Mouse (Mus musculus): ENCODE data around the gene Klhl36. TPM values are rescaled to one million over a fixed set of nuclear protein-coding genes. Genes with fewer than 3 reads are reported as not detected.

Gene Klhl36
- polyA plus RNA-seq, 1 experiment = 16.9 TPM

DNA sequence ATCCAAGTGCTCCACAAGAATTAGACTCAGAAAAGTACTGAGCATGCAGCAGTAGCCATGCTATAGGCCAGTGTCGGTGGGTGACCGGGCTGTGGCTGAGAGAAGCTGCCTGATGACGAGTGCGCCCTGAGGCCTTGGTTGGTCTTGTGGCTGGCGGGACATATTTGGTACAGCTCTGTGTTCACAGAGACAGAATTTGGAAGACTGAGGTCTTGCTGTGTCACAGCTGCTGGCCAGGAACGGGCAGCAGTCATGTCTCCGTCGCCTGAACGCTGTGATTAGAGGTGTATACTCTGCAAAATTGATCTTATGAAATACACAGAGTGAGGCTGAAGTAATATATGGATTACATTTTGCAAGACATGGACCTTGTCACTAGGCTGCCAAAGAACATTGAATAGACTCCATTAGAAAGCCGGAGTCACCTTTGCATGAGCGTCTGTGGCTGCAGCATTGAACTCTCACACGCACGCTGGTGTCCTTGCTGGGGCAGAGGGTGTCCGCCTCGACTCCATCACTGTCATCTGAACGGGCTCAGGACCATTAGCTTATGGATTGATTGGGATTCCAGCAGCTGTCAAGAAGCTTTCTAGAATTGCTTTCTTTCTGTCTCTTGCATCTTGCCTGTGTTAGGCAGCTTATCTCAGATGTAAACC, 54.3 kb downstream of the Klhl36 start:
- H3K27ac ChIP-seq (ENCODE audit: control insufficient read depth, insufficient read depth, low read depth, low read length) = no peak overlapping the region

DNA sequence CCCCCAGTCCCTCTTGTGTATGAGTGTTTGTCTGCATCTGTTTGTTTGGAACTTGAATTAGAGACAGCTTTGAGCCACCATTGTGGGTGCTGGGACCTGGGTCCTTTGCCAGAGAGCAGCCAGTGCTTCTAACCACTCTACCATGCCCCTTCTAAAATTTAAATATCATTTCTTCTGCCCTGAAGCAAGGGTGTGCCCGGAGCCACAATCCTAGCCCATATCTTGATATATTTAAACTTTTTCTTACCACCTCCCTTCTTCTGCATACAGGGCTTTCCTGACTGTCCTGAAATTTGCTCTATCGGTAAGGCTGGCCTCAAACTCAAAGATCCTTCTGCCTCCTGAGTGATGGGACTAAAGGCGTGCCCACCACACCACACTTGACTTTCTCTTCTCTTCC, 55.3 kb downstream of the Klhl36 start:
- no peak overlapping the region for H3K4me3 ChIP-seq (ENCODE audit: control insufficient read depth, low read depth, low read length)
- H3K36me3 ChIP-seq (ENCODE audit: control insufficient read depth, insufficient read depth, low read length) = no peaks in the 10 kb centered on the region
- H3K27ac ChIP-seq (ENCODE audit: control insufficient read depth, insufficient read depth, low read depth, low read length) = no peak overlapping the region
- TF ChIP-seq POLR2A (IDR thresholded peaks at IDR 0.05; ENCODE audit: control insufficient read depth, low read depth, low read length) (no peak), CTCF (IDR thresholded peaks at IDR 0.05; ENCODE audit: control insufficient read depth, insufficient read depth, insufficient replicate concordance, low read depth, low read length) (no peak)
- no peaks in the 10 kb centered on the region; the same call in 1 of the 2 replicates for H3K4me1 ChIP-seq (ENCODE audit: control insufficient read depth, insufficient read depth, low read length)
- no peaks in the 10 kb centered on the region for H3K27me3 ChIP-seq (ENCODE audit: control insufficient read depth, insufficient read depth, low read length)

More for the DNA sequence above, 54.3 kb downstream of the Klhl36 start:
- no peaks in the 10 kb centered on the region for H3K36me3 ChIP-seq (ENCODE audit: control insufficient read depth, insufficient read depth, low read length)
- H3K4me1 ChIP-seq (ENCODE audit: control insufficient read depth, insufficient read depth, low read length) = peaks cover 1% of the 10 kb centered on the region
- H3K4me3 ChIP-seq (ENCODE audit: control insufficient read depth, low read depth, low read length) = no peak overlapping the region
- TF ChIP-seq CTCF (IDR thresholded peaks at IDR 0.05; ENCODE audit: control insufficient read depth, insufficient read depth, insufficient replicate concordance, low read depth, low read length) = no peak
- no peak for TF ChIP-seq POLR2A (IDR thresholded peaks at IDR 0.05; ENCODE audit: control insufficient read depth, low read depth, low read length)
- H3K27me3 ChIP-seq (ENCODE audit: control insufficient read depth, insufficient read depth, low read length) = no peaks in the 10 kb centered on the region

DNA sequence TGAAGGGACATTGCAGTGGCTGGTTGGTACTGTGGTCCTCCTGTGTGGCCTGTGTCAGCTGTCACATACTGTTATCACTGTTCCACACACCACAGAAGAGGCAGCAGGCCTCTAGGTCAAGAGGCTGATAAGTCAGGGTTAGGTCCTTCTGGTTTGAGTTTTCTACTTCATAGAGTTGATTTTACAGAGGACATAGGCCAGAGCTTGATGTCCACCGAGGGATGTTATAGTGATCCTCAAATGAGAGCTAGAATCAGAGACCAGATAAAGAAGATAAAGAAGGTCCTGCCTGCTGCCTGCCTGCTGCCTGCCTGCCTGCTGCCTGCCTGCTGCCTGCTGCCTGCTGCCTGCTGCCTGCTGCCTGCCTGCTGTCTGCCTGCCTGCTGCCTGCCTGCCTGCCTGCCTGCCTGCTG, 56.1 kb downstream of the Klhl36 start:
- no peaks in the 10 kb centered on the region for H3K27me3 ChIP-seq (ENCODE audit: control insufficient read depth, insufficient read depth, low read length)
- TF ChIP-seq POLR2A (IDR thresholded peaks at IDR 0.05; ENCODE audit: control insufficient read depth, low read depth, low read length) = no peak
- no peak for TF ChIP-seq CTCF (IDR thresholded peaks at IDR 0.05; ENCODE audit: control insufficient read depth, insufficient read depth, insufficient replicate concordance, low read depth, low read length)
- no peaks in the 10 kb centered on the region for H3K36me3 ChIP-seq (ENCODE audit: control insufficient read depth, insufficient read depth, low read length)
- H3K4me1 ChIP-seq (ENCODE audit: control insufficient read depth, insufficient read depth, low read length) = no peaks in the 10 kb centered on the region; the same call in 1 of the 2 replicates
- no peak overlapping the region for H3K27ac ChIP-seq (ENCODE audit: control insufficient read depth, insufficient read depth, low read depth, low read length)
- H3K4me3 ChIP-seq (ENCODE audit: control insufficient read depth, low read depth, low read length) = no peak overlapping the region

DNA sequence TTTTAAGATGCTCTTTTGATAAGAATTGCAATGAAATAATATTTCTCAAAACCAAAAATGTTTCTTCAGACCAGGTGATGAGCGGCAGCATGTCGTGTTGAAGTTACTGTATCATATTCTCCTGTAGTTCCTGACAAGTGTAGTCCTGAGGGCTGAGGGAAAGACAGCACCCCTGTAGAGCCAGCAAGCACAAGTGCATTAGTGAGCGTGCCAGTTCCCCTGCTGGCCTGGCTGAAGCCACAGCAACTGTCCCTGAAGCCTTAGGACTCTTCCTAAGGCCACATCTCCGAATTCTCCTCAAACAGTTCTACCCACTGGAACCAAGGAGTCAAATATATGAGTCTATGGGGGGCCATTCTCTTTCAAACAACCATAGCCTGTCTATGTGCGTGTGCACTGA, 61.2 kb downstream of the Klhl36 start:
- Histone ChIP-seq H3K27me3 (ENCODE audit: control insufficient read depth, insufficient read depth, low read length) (no peaks in the 10 kb centered on the region), H3K27ac (ENCODE audit: control insufficient read depth, insufficient read depth, low read depth, low read length) (no peak overlapping the region), H3K36me3 (ENCODE audit: control insufficient read depth, insufficient read depth, low read length) (no peaks in the 10 kb centered on the region), H3K4me1 (ENCODE audit: control insufficient read depth, insufficient read depth, low read length) (no peaks in the 10 kb centered on the region; the same call in 1 of the 2 replicates), H3K4me3 (ENCODE audit: control insufficient read depth, low read depth, low read length) (no peak overlapping the region)
- TF ChIP-seq CTCF (IDR thresholded peaks at IDR 0.05; ENCODE audit: control insufficient read depth, insufficient read depth, insufficient replicate concordance, low read depth, low read length) = no peak
- TF ChIP-seq POLR2A (IDR thresholded peaks at IDR 0.05; ENCODE audit: control insufficient read depth, low read depth, low read length) = no peak

DNA sequence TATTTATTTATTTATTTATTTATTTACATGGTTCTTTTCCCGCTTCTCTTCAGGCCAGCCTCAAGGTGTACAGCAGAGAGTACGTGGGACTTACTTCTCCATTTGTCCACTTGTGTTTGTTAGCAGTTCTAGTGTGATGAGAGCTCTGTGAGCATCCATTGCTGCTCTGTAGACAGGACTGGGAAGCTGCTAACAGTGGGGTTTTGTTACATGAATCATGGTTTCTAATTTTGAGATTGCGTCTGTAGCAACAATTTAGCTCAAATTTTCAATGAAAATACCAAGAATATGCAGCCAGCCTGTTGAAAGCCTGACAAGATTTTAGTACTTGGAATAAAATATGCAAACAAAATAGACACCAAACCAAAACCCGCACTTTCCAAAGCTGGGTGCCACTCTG, 63.4 kb downstream of the Klhl36 start:
- H3K4me1 ChIP-seq (ENCODE audit: control insufficient read depth, insufficient read depth, low read length) = no peaks in the 10 kb centered on the region; the same call in 1 of the 2 replicates
- no peaks in the 10 kb centered on the region for H3K36me3 ChIP-seq (ENCODE audit: control insufficient read depth, insufficient read depth, low read length)

DNA sequence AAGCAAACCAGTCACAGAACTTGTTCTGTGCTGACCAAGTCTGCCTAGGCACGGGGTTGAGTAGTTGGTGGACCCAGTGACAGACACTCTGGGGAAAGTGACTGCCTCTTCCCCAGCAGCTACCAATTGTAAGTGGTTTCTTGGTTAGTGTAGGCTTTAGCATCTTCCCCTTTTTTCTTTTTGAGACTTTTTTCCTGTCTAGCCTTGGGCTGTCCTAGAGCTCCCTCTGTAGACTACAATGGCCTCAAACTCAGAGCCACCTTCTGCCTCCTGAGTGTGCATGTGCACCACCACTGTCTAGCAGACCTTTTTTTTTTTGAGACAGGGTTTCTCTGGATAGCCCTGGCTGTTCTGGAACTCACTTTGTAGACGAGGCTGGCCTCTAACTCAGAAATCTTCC, 64.4 kb downstream of the Klhl36 start:
- H3K4me3 ChIP-seq (ENCODE audit: control insufficient read depth, low read depth, low read length) = no peak overlapping the region
- no peaks in the 10 kb centered on the region; the same call in 1 of the 2 replicates for H3K4me1 ChIP-seq (ENCODE audit: control insufficient read depth, insufficient read depth, low read length)
- no peaks in the 10 kb centered on the region for H3K27me3 ChIP-seq (ENCODE audit: control insufficient read depth, insufficient read depth, low read length)
- no peaks in the 10 kb centered on the region for H3K36me3 ChIP-seq (ENCODE audit: control insufficient read depth, insufficient read depth, low read length)
- no peak overlapping the region for H3K27ac ChIP-seq (ENCODE audit: control insufficient read depth, insufficient read depth, low read depth, low read length)
- TF ChIP-seq POLR2A (IDR thresholded peaks at IDR 0.05; ENCODE audit: control insufficient read depth, low read depth, low read length) = no peak
- no peak for TF ChIP-seq CTCF (IDR thresholded peaks at IDR 0.05; ENCODE audit: control insufficient read depth, insufficient read depth, insufficient replicate concordance, low read depth, low read length)

More for the DNA sequence above, 63.4 kb downstream of the Klhl36 start:
- Histone ChIP-seq H3K4me3 (ENCODE audit: control insufficient read depth, low read depth, low read length) (no peak overlapping the region), H3K27me3 (ENCODE audit: control insufficient read depth, insufficient read depth, low read length) (no peaks in the 10 kb centered on the region), H3K27ac (ENCODE audit: control insufficient read depth, insufficient read depth, low read depth, low read length) (no peak overlapping the region)
- no peak for TF ChIP-seq CTCF (IDR thresholded peaks at IDR 0.05; ENCODE audit: control insufficient read depth, insufficient read depth, insufficient replicate concordance, low read depth, low read length)
- no peak for TF ChIP-seq POLR2A (IDR thresholded peaks at IDR 0.05; ENCODE audit: control insufficient read depth, low read depth, low read length)

Other genes starting within 250 kb of the Klhl36 start
- 48.7 and 54.3 TPM in 2 replicates for gene Adad2, start 249.5 kb upstream of the Klhl36 start, polyA plus RNA-seq (2012; rRNA removed)
- gene Kcng4, start 226.6 kb upstream of the Klhl36 start, polyA plus RNA-seq (2012; rRNA removed) = 12.3 and 13.3 TPM in 2 replicates
- 25.8 and 26.9 TPM in 2 replicates for gene Wfdc1, start 195.9 kb upstream of the Klhl36 start, polyA plus RNA-seq (2012; rRNA removed)
- 1.2 and 1.4 TPM in 2 replicates for gene Atp2c2, start 162.3 kb upstream of the Klhl36 start, polyA plus RNA-seq (2012; rRNA removed)
- 6.4 and 6.8 TPM in 2 replicates for gene Tldc1, start 83.8 kb upstream of the Klhl36 start, polyA plus RNA-seq (2012; rRNA removed)
- 20.0 and 25.4 TPM in 2 replicates for gene Cotl1, start 21.7 kb upstream of the Klhl36 start, polyA plus RNA-seq (2012; rRNA removed)
- 19.9 and 21.5 TPM in 2 replicates for gene Usp10, start 48.1 kb downstream of the Klhl36 start, polyA plus RNA-seq (2012; rRNA removed)
- 5.1 and 5.6 TPM in 2 replicates for gene Gm20388, start 48.6 kb downstream of the Klhl36 start, polyA plus RNA-seq (2012; rRNA removed)
- gene Crispld2, start 130.2 kb downstream of the Klhl36 start, polyA plus RNA-seq (2012; rRNA removed) = 5.0 and 6.2 TPM in 2 replicates
- gene Zdhhc7, start 239.2 kb downstream of the Klhl36 start, polyA plus RNA-seq (2012; rRNA removed) = 31.6 and 32.8 TPM in 2 replicates

Data from testis, adult 2 months (tissue).